Mouse (Mus musculus) liver, adult 2 months (tissue): ENCODE measurements around the gene Eif2b2. TPM values are rescaled to one million over a fixed set of nuclear protein-coding genes. Genes with fewer than 3 reads are reported as not detected.
A peak's percentile ranks its signal among the peaks of the same experiment; 100 is the strongest.

Source experiments
- DNase-seq: peaks from one replicate; pipeline ENCODE4 v3.0.0-alpha.2; 2011; ENCODE audit warnings: low read depth, low spot score; ENCODE audit errors: extremely low read depth
- H3K27ac ChIP-seq: fragments of 200-500 bp; replicated peaks from 2 replicates; pipeline ENCODE4 v1.5.1; 2012; ENCODE audit warnings: low read depth, mild to moderate bottlenecking, control low read depth, inconsistent platforms, low read length; ENCODE audit not compliant: insufficient read depth
- H3K27me3 ChIP-seq: fragments of 200-500 bp; 2 replicates; pipeline ENCODE4 v1.6.1; 2012; ENCODE audit warnings: mild to moderate bottlenecking, moderate library complexity, low read length, inconsistent platforms; ENCODE audit not compliant: control insufficient read depth, insufficient read depth
- H3K36me3 ChIP-seq: fragments of 200-500 bp; 2 replicates; pipeline ENCODE4 v1.6.1; 2012; ENCODE audit warnings: low read length, inconsistent platforms; ENCODE audit not compliant: control insufficient read depth, insufficient read depth
- H3K4me1 ChIP-seq: fragments of 200-500 bp; 2 replicates; pipeline ENCODE4 v1.6.1; 2011; ENCODE audit warnings: low read length; ENCODE audit not compliant: control insufficient read depth, insufficient read depth
- H3K4me3 ChIP-seq: fragments of 200-500 bp; 2 replicates; pipeline ENCODE4 v1.5.1; 2011; ENCODE audit warnings: low read depth, mild to moderate bottlenecking, control low read depth, low read length, moderate library complexity; ENCODE audit not compliant: insufficient read depth
- H3K79me2 ChIP-seq: fragments of 200-500 bp; 2 replicates; pipeline ENCODE4 v1.6.1; 2012; ENCODE audit warnings: inconsistent platforms, mild to moderate bottlenecking, low read length, moderate library complexity; ENCODE audit not compliant: control insufficient read depth, insufficient read depth
- H3K9ac ChIP-seq: fragments of 200-500 bp; 2 replicates; pipeline ENCODE4 v1.6.1; 2012; ENCODE audit warnings: low read depth, mild to moderate bottlenecking, control low read depth, inconsistent platforms, low read length
- CTCF ChIP-seq: fragments of 200-500 bp; IDR thresholded peaks from 2 replicates; pipeline ENCODE4 v1.5.1; 2011; ENCODE audit warnings: low read depth, low read length, control low read depth
- POLR2A ChIP-seq: fragments of 200-500 bp; IDR thresholded peaks from 2 replicates; pipeline ENCODE4 v1.6.1; 2011; ENCODE audit warnings: low read length, control low read depth; ENCODE audit not compliant: insufficient read depth; ENCODE audit errors: extremely low read depth
- WGBS: fragments of 180-500 bp; shearing (Covaris S2); methylation state at CpG from one replicate; pipeline ENCODE4 v1.1.7; 2018; 5-methylcytosine and 5-hydroxymethylcytosine counted together
- polyA plus RNA-seq: library from polyadenylated mRNA; depleted of rRNA; stranded (reverse); fragments of >200 nt; gene quantifications from 2 replicates; pipeline ENCODE4 v1.2.3, GENCODE M21; 2012; rRNA removed
- total RNA-seq: library from RNA; depleted of rRNA; stranded (reverse); fragments of >200 nt; gene quantifications from 2 replicates; pipeline ENCODE4 v1.2.3, GENCODE M21; 2014; rRNA removed

Eif2b2 gene
- total RNA-seq, result 17.9 and 23.1 TPM in 2 replicates
- polyA plus RNA-seq, result 37.0 and 54.8 TPM in 2 replicates

DNA sequence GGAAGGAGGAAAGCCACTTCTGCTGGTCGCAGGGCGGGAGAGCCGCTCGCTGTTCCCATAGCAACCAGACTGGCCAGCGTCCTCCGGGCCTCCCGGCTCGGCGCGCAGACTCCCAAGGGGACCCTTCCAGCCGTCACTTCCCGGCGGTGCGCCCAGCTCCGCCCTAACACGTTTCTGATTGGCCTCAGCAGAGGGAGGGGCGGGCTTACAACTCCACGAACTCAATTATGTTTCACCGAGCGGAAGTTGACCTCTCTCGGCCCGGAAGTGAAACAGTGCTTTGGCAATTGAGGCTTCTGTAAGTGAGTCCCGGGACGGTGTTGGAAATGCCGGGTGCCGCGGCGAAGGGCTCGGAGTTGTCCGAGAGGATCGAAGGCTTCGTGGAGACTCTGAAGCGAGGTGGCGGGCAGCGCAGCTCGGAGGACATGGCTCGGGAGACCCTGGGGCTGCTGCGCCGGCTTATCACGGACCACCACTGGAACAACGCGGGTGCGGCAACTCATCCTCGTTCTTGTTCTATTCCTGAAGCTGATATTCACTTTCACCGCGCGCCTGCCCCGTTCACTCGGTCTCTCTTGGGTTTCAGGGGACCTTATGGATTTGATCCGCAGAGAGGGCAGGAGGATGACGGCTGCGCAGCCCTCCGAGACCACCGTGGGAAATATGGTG is at the start of gene Eif2b2:
TSS of gene Eif2b2 (plus strand) at position 246 of the 669 bp plus-strand sequence.
- TF ChIP-seq CTCF (no peak), POLR2A (0 out of 2 replicates have a peak, but pooled peaks have one; percentile 33)
- Histone ChIP-seq H3K27ac (peak within 1 kb of the TSS; percentile 32), H3K4me1 (peaks cover 5% of the 10 kb centered on the region; the same call in 1 of the 2 replicates), H3K27me3 (no peaks in the 10 kb centered on the region), H3K79me2 (peaks cover 6% of the 10 kb centered on the region; the same call in 1 of the 2 replicates), H3K4me3 (peak within 1 kb of the TSS; percentile 83), H3K9ac (peak within 1 kb of the TSS; percentile 82), H3K36me3 (peaks cover 7% of the 10 kb centered on the region; the same call in 1 of the 2 replicates)
- peak; percentile 96 for DNase-seq
- WGBS, result under 1% methylated on average over 54 of the region's 54 CpGs

DNA sequence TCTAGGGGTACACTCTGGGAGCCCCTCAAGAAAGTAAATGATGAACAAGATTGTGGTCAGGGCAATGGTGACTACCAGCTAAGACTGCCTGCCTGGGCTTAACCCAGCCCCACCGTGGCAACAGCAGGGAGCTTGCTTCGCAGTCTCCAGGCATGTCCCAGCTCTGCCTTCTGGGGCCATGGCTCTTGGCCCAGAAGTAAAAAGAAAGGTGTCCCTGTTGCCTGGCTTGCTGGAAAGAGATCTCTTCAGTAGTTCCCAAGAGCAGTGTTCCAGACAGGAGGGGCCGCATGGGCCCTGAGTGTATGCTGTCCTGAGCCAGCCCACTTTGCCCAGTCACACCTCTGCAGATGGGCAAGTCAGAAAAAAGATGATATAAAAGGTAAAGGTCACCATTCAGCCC is 49.4 kb upstream of the Eif2b2 start:
- 77% methylated on average over 3 of the region's 3 CpGs for WGBS
- Histone ChIP-seq H3K79me2 (no peaks in the 10 kb centered on the region), H3K4me1 (peaks cover 2% of the 10 kb centered on the region; the same call in 1 of the 2 replicates), H3K9ac (no peak overlapping the region), H3K36me3 (no peaks in the 10 kb centered on the region), H3K27ac (no peak overlapping the region), H3K4me3 (no peak overlapping the region), H3K27me3 (no peaks in the 10 kb centered on the region)
- no peak for TF ChIP-seq POLR2A
- TF ChIP-seq CTCF, result no peak
- DNase-seq, result no peak

DNA sequence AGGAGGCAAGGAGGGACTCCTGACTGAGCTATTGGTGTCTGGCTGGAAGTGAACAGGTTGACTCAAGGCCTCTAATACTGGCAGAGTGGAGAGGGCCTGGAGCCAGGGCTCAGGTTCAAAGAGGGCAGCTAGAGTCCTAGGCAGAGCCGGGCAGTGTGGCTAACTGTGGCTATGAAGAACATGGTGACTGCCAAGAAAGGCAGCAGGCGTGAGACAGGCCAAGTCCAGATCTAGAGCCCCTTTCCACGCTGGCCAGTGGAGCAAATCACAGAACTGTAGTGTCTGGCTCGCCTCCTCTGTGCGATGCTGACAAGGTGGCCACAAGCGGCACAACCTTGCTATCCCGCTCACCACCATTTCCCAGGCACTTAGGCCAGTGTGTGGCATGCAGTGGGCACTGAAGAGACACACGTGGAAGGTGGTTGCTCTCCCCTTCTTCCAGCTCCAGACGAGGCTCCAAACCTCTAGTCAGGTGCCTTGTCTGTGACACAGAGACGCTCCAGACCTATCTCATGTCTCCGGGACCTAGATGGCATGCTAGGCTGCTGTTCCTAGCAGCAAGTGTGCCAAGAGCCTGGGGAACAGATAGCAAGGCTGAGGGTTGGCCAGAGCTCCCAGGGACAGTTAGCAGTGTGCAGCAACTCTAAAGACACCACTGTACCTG is 48.9 kb upstream of the Eif2b2 start:
- TF ChIP-seq CTCF (no peak), POLR2A (no peak)
- H3K4me3 ChIP-seq, result no peak overlapping the region
- 78% methylated on average over 11 of the region's 11 CpGs for WGBS
- H3K79me2 ChIP-seq, result no peaks in the 10 kb centered on the region
- H3K9ac ChIP-seq, result no peak overlapping the region
- H3K4me1 ChIP-seq, result peaks cover 2% of the 10 kb centered on the region; the same call in 1 of the 2 replicates
- H3K27ac ChIP-seq, result no peak overlapping the region
- peak; percentile 85 for DNase-seq
- H3K27me3 ChIP-seq, result no peaks in the 10 kb centered on the region
- H3K36me3 ChIP-seq, result no peaks in the 10 kb centered on the region

DNA sequence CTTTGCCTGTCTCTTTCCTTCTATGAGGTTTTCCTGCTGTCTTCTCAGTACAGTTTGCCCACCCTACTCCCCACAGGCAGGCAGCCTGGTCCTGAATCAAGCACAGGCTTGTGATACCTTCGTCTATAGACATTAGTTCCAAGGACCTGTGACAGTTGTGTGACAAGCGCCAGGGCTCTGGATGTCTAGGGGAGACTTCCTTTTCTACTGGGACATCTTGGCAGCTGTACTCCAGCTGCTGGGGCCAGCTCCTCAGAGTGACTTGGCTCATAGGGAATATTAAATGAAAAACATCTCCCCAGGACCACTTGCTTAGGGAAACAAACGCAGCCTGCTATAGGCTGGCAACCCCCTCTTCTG is 48.4 kb upstream of the Eif2b2 start:
- WGBS, result 83% methylated on average over 3 of the region's 3 CpGs
- no peak for TF ChIP-seq POLR2A
- no peak for TF ChIP-seq CTCF
- H3K27ac ChIP-seq, result no peak overlapping the region
- H3K9ac ChIP-seq, result no peak overlapping the region
- H3K4me3 ChIP-seq, result no peak overlapping the region
- DNase-seq, result no peak
- no peaks in the 10 kb centered on the region for H3K27me3 ChIP-seq
- H3K36me3 ChIP-seq, result no peaks in the 10 kb centered on the region
- no peaks in the 10 kb centered on the region for H3K79me2 ChIP-seq
- H3K4me1 ChIP-seq, result peaks cover 2% of the 10 kb centered on the region; the same call in 1 of the 2 replicates

DNA sequence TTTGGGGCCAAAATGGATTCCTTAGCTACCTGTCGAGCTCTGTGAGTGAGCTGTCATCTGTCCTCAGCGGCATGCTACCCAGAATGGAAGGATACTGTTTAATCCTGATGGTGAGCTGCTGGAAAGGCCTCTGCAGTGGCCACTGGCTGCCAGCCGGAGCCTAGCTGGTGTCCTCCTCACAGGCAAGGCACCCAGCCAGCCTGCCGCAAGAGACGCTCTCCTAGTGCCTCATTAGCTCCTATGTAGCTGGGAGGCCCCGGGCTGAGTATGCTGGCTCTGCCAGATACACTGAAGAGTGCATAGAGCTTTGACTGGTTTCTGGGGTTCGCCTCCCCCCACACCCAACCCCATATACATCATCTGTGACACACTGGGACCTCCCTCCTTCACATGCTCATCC is 45.3 kb upstream of the Eif2b2 start:
- 84% methylated on average over 7 of the region's 7 CpGs for WGBS
- H3K27me3 ChIP-seq, result peaks cover 8% of the 10 kb centered on the region

More for the DNA sequence above, 45.3 kb upstream of the Eif2b2 start:
- no peak for TF ChIP-seq POLR2A
- TF ChIP-seq CTCF, result no peak
- Histone ChIP-seq H3K4me1 (peaks cover 2% of the 10 kb centered on the region; the same call in 1 of the 2 replicates), H3K27ac (no peak overlapping the region), H3K4me3 (no peak overlapping the region), H3K9ac (no peak overlapping the region), H3K36me3 (no peaks in the 10 kb centered on the region), H3K79me2 (no peaks in the 10 kb centered on the region)
- DNase-seq, result no peak
